Mouse (Mus musculus): ENCODE measurements around the gene Ilf3.
"Not testable (repeated sequence)": the region's sequence is repeated elsewhere in the genome, so short reads cannot be mapped to it uniquely, and the experiment has no call there.

Gene Ilf3

GRCm38 (mm10) chr9:21367357-21368111 lies at the start of gene Ilf3:
TSS of gene Ilf3 (plus strand) at chr9:21367871.
- peak; percentile 100 for DNase-seq (ENCODE audit: low spot score in 2 of 2)

GRCm38 (mm10) chr9:21318792-21319191 lies 48.9 kb upstream of the Ilf3 start:
- DNase-seq (ENCODE audit: low spot score in 2 of 2), result no peak

- no peak for DNase-seq (ENCODE audit: low spot score in 2 of 2)
These were observed 48.2 kb upstream of the Ilf3 start for GRCm38 (mm10) chr9:21319503-21319902.

GRCm38 (mm10) chr9:21320280-21320618 lies 47.4 kb upstream of the Ilf3 start:
- no peak for DNase-seq (ENCODE audit: low spot score in 2 of 2)

GRCm38 (mm10) chr9:21320619-21321512 lies 46.8 kb upstream of the Ilf3 start, which contains the start of gene Slc44a2:
TSS of gene Slc44a2 (plus strand) at chr9:21320698.
- peak; percentile 80 to 87 for DNase-seq (ENCODE audit: low spot score in 2 of 2)

- DNase-seq (ENCODE audit: low spot score in 2 of 2), result peak; percentile 43 to 65
These were observed 46.2 kb upstream of the Ilf3 start for GRCm38 (mm10) chr9:21321513-21321835.

GRCm38 (mm10) chr9:21322211-21322916 lies 45.3 kb upstream of the Ilf3 start:
- no peak for DNase-seq (ENCODE audit: low spot score in 2 of 2)

- DNase-seq (ENCODE audit: low spot score in 2 of 2), result not testable (repeated sequence)
These were observed 44.8 kb upstream of the Ilf3 start for GRCm38 (mm10) chr9:21322917-21323297.

- DNase-seq (ENCODE audit: low spot score in 2 of 2), result no peak
These were observed 43.4 kb upstream of the Ilf3 start for GRCm38 (mm10) chr9:21324269-21324668.

- DNase-seq (ENCODE audit: low spot score in 2 of 2), result no peak
These were observed 40.1 kb upstream of the Ilf3 start for GRCm38 (mm10) chr9:21327569-21327968.

- no peak for DNase-seq (ENCODE audit: low spot score in 2 of 2)
These were observed 39.6 kb upstream of the Ilf3 start for GRCm38 (mm10) chr9:21328041-21328440.

GRCm38 (mm10) chr9:21329041-21329440 lies 38.6 kb upstream of the Ilf3 start:
- DNase-seq (ENCODE audit: low spot score in 2 of 2), result peak; percentile 56 to 76

GRCm38 (mm10) chr9:21329699-21330289 lies 37.9 kb upstream of the Ilf3 start:
- DNase-seq (ENCODE audit: low spot score in 2 of 2), result peak in 1 of 2 experiments; percentile 35

- no peak for DNase-seq (ENCODE audit: low spot score in 2 of 2)
These were observed 36.1 kb upstream of the Ilf3 start for GRCm38 (mm10) chr9:21331365-21332140.

- DNase-seq (ENCODE audit: low spot score in 2 of 2), result no peak
These were observed 35.3 kb upstream of the Ilf3 start for GRCm38 (mm10) chr9:21332161-21333061.

GRCm38 (mm10) chr9:21333523-21333922 lies 34.1 kb upstream of the Ilf3 start:
- DNase-seq (ENCODE audit: low spot score in 2 of 2), result no peak

- no peak for DNase-seq (ENCODE audit: low spot score in 2 of 2)
These were observed 32.9 kb upstream of the Ilf3 start for GRCm38 (mm10) chr9:21334747-21335146.

GRCm38 (mm10) chr9:21335391-21335790 lies 32.3 kb upstream of the Ilf3 start:
- DNase-seq (ENCODE audit: low spot score in 2 of 2), result peak; percentile 54 to 70

- DNase-seq (ENCODE audit: low spot score in 2 of 2), result no peak
These were observed 31.2 kb upstream of the Ilf3 start for GRCm38 (mm10) chr9:21336491-21336890.

GRCm38 (mm10) chr9:21337652-21338051 lies 30.0 kb upstream of the Ilf3 start:
- no peak for DNase-seq (ENCODE audit: low spot score in 2 of 2)

Data from heart, adult 9 months (tissue).